Mouse (Mus musculus): ENCODE measurements around the gene Zcchc8. TPM values are rescaled to one million over a fixed set of nuclear protein-coding genes. Genes with fewer than 3 reads are reported as not detected.
"Not testable (repeated sequence)": the region's sequence is repeated elsewhere in the genome, so short reads cannot be mapped to it uniquely, and the experiment has no call there.

The Zcchc8 gene
- 4.5 and 5.7 TPM in 2 replicates for polyA plus RNA-seq (2012)

GRCm38 (mm10) chr5:123720328-123721311 lies at the start of gene Zcchc8:
Gene Zcchc8, minus strand, starts transcription at chr5:123721100.
- Histone ChIP-seq H3K4me3 (replicated peaks) (peak within 1 kb of the TSS; percentile 89), H3K9me3 (ENCODE audit: control insufficient read depth, low read length) (no peaks in the 10 kb centered on the region), H3K36me3 (ENCODE audit: control insufficient read depth) (peaks cover 34% of the 10 kb centered on the region), H3K27me3 (ENCODE audit: control insufficient read depth) (no peaks in the 10 kb centered on the region), H3K4me1 (ENCODE audit: control insufficient read depth) (peaks cover 35% of the 10 kb centered on the region)
- no peak for TF ChIP-seq TAL1 (IDR thresholded peaks at IDR 0.05; ENCODE audit: low read length)
- no peak for TF ChIP-seq GATA1 (IDR thresholded peaks at IDR 0.05; ENCODE audit: low read length)

- H3K36me3 ChIP-seq (ENCODE audit: control insufficient read depth), result peaks cover 98% of the 10 kb centered on the region
- H3K4me1 ChIP-seq (ENCODE audit: control insufficient read depth); H3K9me3 ChIP-seq (ENCODE audit: control insufficient read depth, low read length); H3K4me3 ChIP-seq (replicated peaks); H3K27me3 ChIP-seq (ENCODE audit: control insufficient read depth): not testable (repeated sequence)
These were observed 45.6 kb upstream of the Zcchc8 start for GRCm38 (mm10) chr5:123766455-123766854.

GRCm38 (mm10) chr5:123765506-123765905 lies 44.6 kb upstream of the Zcchc8 start:
- H3K4me3 ChIP-seq (replicated peaks), result no peak overlapping the region
- H3K27me3 ChIP-seq (ENCODE audit: control insufficient read depth), result no peaks in the 10 kb centered on the region
- peaks cover 97% of the 10 kb centered on the region for H3K36me3 ChIP-seq (ENCODE audit: control insufficient read depth)
- no peak for TF ChIP-seq TAL1 (IDR thresholded peaks at IDR 0.05; ENCODE audit: low read length)
- no peak for TF ChIP-seq GATA1 (IDR thresholded peaks at IDR 0.05; ENCODE audit: low read length)
- H3K9me3 ChIP-seq (ENCODE audit: control insufficient read depth, low read length), result no peaks in the 10 kb centered on the region
- H3K4me1 ChIP-seq (ENCODE audit: control insufficient read depth), result no peaks in the 10 kb centered on the region

DNA sequence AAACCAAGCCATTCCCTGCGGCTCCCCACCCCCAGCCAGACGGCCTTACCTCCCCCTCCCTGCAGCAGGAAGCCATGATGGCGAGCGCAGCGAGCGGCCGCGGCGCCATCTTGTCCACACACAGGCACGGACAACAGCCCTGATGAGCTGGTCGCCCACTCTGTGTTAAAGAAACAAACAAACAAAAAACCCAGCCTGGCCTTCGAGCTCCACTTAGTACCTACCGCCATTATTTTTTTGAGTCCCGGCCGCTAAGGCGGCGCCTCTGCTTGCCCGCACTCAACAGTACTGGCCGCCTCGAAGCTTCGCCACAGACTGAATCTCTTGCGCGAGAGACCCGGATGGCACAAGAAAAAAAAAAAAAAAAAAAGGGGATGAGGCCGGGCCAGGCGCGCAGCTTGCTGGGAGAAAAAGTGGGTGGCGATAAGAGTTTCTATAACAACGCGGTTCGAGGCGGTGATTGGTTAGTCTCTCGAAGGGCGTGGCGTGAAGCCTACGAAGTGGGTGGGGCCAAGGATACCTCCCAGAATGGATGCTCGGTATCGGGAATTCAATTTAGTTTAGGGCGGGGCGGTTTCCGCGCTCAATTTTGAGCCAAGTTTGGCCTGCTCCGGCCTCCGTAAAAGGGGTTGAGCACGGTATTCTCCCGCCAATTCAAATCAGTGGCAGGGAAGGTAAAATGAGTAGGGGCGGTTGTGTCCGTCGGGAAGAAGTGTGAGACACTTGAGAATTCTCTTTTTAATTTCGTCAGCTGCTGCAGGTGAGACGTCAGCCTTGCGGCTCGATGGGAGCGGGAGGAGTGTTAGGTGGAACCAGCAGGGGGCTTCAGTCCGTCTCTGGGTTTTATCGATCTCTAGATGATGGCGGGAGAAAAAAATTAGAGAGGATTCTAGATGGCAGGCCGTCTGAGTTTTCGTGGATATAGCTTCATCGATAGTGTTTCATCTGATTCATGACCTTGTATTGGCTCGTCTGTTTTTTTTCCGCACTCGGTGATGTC lies 28.5 kb upstream of the Zcchc8 start, which contains the start of the genes Rsrc2 and Kntc1:
Rsrc2 (minus strand) TSS at position 350 of the 1,000 bp plus-strand sequence.
Kntc1 (plus strand) TSS at position 652 of the 1,000 bp plus-strand sequence.
- Histone ChIP-seq H3K4me3 (replicated peaks) (peak within 1 kb of the TSS; percentile 68), H3K4me1 (ENCODE audit: control insufficient read depth) (peaks cover 54% of the 10 kb centered on the region), H3K9me3 (ENCODE audit: control insufficient read depth, low read length) (no peaks in the 10 kb centered on the region), H3K27me3 (ENCODE audit: control insufficient read depth) (no peaks in the 10 kb centered on the region), H3K36me3 (ENCODE audit: control insufficient read depth) (peaks cover 69% of the 10 kb centered on the region)
- TF ChIP-seq GATA1 (IDR thresholded peaks at IDR 0.05; ENCODE audit: low read length) (peak; percentile 61; the same call in 1 of the 2 replicates), TAL1 (IDR thresholded peaks at IDR 0.05; ENCODE audit: low read length) (no peak)

DNA sequence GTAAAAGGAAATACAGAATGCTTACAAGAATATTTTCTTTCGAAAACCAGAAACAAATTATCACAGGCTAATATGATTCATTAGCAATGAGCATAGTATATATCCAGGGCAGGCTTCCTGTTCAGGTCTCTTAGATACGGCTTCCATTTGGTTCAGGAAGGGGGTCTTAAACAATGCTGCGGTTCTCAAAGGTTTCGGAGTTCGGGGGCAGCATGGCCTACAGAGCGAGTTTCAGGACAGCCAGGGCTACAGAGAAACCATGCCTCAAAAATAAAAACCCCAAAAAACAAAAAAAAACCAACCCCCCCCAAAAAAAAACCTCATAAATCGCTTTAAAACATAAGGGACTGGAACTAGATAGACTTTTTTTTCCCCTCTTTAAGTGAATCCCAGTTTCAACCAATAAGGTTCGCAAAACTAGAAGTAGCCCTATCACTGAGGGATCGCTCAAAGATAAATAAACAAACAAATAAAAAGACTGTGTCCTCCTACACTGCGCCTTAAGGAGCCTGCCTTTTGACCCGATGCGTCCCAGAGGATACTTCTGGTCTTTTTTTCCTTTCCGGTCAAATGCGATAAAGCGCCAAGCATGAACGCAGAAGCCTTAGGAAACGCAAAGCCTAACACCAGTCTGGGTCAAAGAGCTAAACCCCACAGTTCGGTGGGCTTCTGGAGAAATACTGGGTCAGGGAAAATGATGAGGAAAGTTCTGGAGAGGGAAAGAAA lies 27.6 kb upstream of the Zcchc8 start:
- no peaks in the 10 kb centered on the region for H3K9me3 ChIP-seq (ENCODE audit: control insufficient read depth, low read length)
- peaks cover 69% of the 10 kb centered on the region for H3K36me3 ChIP-seq (ENCODE audit: control insufficient read depth)
- TF ChIP-seq GATA1 (IDR thresholded peaks at IDR 0.05; ENCODE audit: low read length) (no peak), TAL1 (IDR thresholded peaks at IDR 0.05; ENCODE audit: low read length) (no peak)
- H3K4me1 ChIP-seq (ENCODE audit: control insufficient read depth), result peaks cover 52% of the 10 kb centered on the region
- H3K4me3 ChIP-seq (replicated peaks), result peak overlapping the region; percentile 68
- no peaks in the 10 kb centered on the region for H3K27me3 ChIP-seq (ENCODE audit: control insufficient read depth)

GRCm38 (mm10) chr5:123747604-123748003 lies 26.7 kb upstream of the Zcchc8 start:
- no peak for TF ChIP-seq GATA1 (IDR thresholded peaks at IDR 0.05; ENCODE audit: low read length)
- TF ChIP-seq TAL1 (IDR thresholded peaks at IDR 0.05; ENCODE audit: low read length), result no peak
- Histone ChIP-seq H3K27me3 (ENCODE audit: control insufficient read depth) (no peaks in the 10 kb centered on the region), H3K4me1 (ENCODE audit: control insufficient read depth) (peaks cover 49% of the 10 kb centered on the region), H3K36me3 (ENCODE audit: control insufficient read depth) (peaks cover 70% of the 10 kb centered on the region), H3K4me3 (replicated peaks) (peak overlapping the region; percentile 68), H3K9me3 (ENCODE audit: control insufficient read depth, low read length) (no peaks in the 10 kb centered on the region)

GRCm38 (mm10) chr5:123746253-123746652 lies 25.4 kb upstream of the Zcchc8 start:
- Histone ChIP-seq H3K36me3 (ENCODE audit: control insufficient read depth) (peaks cover 69% of the 10 kb centered on the region), H3K9me3 (ENCODE audit: control insufficient read depth, low read length) (no peaks in the 10 kb centered on the region), H3K4me1 (ENCODE audit: control insufficient read depth) (peaks cover 35% of the 10 kb centered on the region), H3K4me3 (replicated peaks) (peak overlapping the region; percentile 68), H3K27me3 (ENCODE audit: control insufficient read depth) (no peaks in the 10 kb centered on the region)
- TF ChIP-seq TAL1 (IDR thresholded peaks at IDR 0.05; ENCODE audit: low read length) (no peak), GATA1 (IDR thresholded peaks at IDR 0.05; ENCODE audit: low read length) (no peak)

- Histone ChIP-seq H3K4me1 (ENCODE audit: control insufficient read depth) (peaks cover 24% of the 10 kb centered on the region), H3K36me3 (ENCODE audit: control insufficient read depth) (peaks cover 83% of the 10 kb centered on the region), H3K27me3 (ENCODE audit: control insufficient read depth) (no peaks in the 10 kb centered on the region), H3K9me3 (ENCODE audit: control insufficient read depth, low read length) (no peaks in the 10 kb centered on the region), H3K4me3 (replicated peaks) (no peak overlapping the region)
- TF ChIP-seq GATA1 (IDR thresholded peaks at IDR 0.05; ENCODE audit: low read length), result no peak
- TF ChIP-seq TAL1 (IDR thresholded peaks at IDR 0.05; ENCODE audit: low read length), result no peak
These were observed 23.5 kb upstream of the Zcchc8 start for GRCm38 (mm10) chr5:123744358-123744757.

All from erythroblast, embryonic 14.5 days (primary cell).